Mouse (Mus musculus) E14TG2a.4 (cell line): Measurements from ENCODE around the gene Auh.

Experiments used
- CTCF ChIP-seq: conservative IDR thresholded peaks from 2 replicates; pipeline ENCODE4 v1.5.1; 2014; ENCODE audit warnings: low read length
- POU5F1 ChIP-seq: IDR thresholded peaks from 2 replicates; pipeline ENCODE4 v1.6.1; 2014; ENCODE audit warnings: low read length, borderline replicate concordance

DNA sequence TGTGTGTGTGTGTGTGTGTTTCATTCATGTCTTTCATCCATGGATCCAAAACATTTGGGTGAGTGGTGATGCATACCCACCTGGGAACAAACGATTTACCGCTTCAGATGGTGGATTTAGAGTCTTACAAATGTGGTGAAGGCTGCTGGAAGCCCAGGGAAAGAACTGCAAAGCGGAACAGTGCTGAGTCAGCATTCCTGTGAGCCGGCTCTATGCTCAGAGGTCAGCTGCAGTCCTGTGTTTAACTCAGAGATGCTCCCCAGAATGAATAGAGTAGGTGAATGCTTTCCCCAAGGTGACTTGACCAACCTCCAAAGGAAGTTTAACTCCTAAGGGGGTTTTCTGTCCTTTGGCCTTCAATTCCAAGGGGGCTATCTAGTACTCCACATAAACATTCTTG is 18.1 kb upstream of the Auh start:
- no peak for TF ChIP-seq CTCF
- TF ChIP-seq POU5F1 = no peak
